Mouse (Mus musculus) frontal cortex, postnatal 14 days (tissue): ENCODE measurements around the gene Hbp1.

Experiments
- DNase-seq, 2 experiments: peaks; one replicate each; pipeline ENCODE4 v3.0.0; 2022; ENCODE audit warnings: low spot score in 2 of 2

The Hbp1 gene

GRCm38 (mm10) chr12:31949759-31950658, at the start of gene Hbp1:
TSS of gene Hbp1 (minus strand) at chr12:31950535.
- peak; percentile 99 to 100 for DNase-seq

DNA sequence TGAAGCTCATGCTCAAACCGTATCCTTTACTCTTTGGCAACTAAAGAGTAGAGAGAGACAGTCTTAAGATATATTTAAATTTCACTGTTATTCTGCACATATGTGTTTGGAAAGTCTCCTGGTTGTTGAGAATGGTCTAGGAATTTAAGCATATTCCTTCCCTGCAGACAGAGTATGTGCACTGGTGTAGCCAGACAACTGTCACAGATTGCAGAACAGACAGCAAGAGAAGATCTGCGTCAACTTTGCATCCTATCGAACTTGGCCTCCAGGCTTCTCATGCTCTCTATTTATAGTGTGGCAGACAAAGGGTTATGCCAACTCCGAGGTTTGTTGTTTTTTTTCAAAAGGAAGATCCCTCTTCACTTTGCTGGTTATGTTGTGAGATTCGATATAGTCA, 48.4 kb upstream of the Hbp1 start:
- DNase-seq = no peak

GRCm38 (mm10) chr12:31997328-31997878, 47.1 kb upstream of the Hbp1 start:
- no peak for DNase-seq

- DNase-seq = no peak
These were observed 46.5 kb upstream of the Hbp1 start for GRCm38 (mm10) chr12:31996877-31997276.

DNA sequence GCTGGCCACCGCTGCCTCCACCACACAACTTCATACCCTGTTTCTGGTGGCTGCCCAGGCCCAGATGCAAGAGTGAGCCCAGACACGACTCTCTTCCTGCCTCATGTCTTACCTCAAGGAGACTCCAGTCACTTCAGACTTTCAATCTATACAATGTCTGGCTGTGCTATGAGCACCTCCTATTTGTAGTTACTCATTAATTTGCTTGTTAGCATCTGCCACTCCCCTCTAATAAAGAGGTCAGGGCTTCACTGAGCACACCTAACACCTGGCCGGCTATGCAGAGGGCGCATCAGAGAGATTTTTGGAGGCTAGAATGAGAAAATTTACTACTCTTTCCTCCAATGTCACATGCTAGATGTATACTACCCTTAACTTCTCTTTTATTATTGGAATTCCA, 40.2 kb upstream of the Hbp1 start:
- no peak for DNase-seq

- DNase-seq = no peak
These were observed 39.4 kb upstream of the Hbp1 start for GRCm38 (mm10) chr12:31989726-31990125.

- DNase-seq = no peak
These were observed 36.1 kb upstream of the Hbp1 start for GRCm38 (mm10) chr12:31986463-31986862.

DNA sequence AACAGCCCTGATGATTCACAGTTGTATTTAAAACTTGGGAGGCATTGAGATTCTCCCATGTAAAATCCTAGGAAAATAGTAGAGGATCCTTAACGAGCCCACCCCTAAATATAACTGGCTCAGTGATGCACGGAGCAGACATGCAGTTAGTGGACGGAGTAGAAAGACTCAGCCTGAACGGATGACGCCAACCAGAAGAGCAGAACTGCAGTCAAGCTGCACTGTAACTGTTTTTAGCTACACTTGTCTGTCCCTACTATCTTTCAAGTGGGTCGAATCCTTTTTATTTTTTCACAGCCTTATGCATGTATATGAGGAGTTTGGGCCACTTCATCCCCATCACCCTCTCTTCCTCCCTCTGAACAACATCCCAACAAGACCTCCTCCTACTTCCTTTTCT, 35.4 kb upstream of the Hbp1 start:
- DNase-seq = no peak

DNA sequence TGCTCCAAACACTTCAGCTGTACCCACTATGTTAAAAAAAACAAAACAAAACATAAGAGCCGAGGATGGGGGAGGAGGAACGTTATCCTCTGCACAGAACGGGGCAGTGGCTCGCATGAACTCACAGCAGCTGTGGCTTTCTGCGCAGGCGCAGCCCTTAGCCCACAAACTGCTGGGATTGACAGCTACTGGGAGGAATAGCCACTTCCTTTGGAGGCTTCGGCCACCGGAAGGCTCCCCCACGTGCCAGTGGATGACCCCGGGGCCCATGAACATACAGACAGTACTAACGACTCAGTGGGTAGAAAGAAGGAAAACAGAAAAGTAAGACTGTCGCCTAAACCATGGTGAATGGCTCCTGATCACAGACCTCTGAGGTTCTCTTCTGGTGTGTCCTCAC, 34.3 kb upstream of the Hbp1 start:
- DNase-seq = no peak

DNA sequence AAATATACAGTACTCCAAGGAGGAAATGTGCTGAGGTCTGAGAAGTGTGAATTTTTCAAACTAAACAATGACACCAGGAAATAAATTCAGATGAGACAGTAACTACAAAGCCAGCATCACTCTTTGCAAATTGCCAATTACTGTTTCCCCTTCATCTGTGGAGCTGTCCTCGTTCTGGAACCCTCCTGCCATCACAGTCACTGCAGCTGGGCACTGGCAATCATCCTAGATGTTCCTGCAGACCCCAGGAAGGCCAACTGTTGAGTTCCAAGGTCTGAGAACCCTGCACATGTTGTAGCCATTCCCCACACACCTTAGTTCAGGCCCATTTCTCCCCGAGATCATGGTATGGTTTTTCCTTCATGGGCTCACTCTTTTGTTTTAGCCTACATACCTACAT, 33.9 kb upstream of the Hbp1 start:
- DNase-seq = no peak

GRCm38 (mm10) chr12:31983769-31984168, 33.4 kb upstream of the Hbp1 start:
- no peak for DNase-seq

DNA sequence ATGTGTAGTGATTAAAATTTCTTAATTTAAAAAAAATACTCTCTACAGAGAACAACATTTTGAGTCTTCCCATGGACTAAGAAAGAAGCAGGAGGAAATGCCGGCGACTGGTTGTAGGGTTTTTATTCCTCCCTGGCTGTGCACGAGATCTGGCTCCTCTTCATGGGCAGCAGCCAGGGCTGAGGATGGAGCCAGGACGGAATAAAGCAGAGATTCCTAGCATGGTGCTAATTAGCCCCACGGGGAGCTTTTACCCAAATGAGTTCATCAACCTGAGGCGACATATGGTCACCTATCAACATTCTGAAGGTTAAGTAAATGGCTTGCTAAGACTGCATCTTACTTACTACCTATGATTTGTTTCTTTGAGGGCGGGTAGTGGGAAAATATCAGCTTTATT, 32.9 kb upstream of the Hbp1 start:
- DNase-seq = no peak

DNA sequence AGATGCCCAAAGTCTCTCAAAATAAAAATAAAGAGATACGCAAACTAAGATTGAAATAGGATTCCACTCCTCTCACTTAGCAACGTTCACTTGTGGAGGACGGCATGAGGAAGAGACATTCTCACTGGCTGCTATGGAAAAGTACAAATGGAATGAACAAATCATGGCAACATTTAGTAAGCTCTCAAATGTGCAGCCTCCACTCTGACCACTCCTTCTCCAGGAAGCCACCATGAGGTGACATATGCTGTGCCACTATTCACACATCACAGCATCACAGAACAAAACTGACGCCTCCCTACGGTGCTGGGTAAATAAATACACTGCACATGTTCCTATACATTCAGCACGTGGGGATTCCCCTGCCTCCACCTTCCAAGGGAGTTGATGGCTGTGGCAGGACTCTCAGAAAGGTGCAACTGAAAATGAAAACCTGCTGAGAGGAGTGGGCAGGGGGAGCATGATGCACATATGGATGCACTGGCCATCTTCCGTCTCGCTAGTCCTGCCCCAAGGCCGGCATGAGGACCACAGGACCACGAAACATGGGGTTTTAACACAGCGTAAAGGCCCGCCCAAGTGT, 27.4 kb upstream of the Hbp1 start:
- DNase-seq = no peak

DNA sequence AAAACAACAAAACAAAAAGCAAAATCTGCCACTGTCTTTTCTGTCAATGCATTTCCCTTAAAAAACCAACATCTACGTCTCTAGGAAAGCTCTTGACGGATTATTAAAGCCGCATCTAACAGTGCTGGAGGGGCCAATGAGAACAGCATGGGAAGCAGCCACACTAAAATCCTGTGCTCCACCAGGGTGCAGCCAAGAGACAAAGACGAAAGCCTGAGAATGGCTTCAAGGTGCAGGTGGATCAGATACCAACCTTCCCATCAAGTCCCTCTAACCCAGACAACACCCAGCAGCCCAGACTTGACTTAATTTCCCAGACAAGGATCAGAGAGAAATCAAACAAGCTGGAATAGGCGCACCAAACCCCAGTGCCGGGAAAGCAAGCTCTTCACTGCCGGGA, 26.2 kb upstream of the Hbp1 start:
- no peak for DNase-seq

DNA sequence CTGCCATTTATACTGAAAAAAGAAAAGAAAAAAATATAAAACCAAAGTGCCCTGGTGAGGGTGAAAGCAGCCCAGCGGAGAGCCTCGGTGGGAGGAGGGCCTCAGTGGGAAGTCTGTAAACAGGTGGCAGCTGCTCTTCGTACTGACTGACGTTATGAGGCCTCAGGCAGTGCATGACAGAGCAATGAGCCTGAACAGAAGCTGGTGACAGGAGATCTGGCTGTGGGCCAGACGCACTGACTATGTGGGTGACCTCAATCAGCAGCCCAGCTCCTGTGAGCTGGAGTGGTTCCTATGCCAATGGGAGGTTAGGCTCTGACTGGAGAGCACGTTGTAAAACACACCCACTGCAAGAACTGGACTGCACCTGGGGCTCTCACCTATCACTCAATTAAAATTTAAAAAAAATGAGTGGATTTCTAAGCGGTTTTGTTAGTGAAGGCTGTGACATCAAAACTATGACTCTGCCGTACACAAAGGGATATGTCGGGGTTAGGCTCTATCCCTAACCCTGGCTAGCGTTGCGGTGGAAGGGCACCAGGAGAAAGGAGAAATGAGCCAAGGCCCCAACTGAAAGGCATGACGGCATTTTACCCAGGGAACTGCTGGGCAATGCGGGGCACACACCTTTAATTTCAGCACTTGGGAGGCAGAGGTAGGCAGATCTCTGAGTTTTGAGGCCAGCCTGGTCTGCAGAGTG, 23.3 kb upstream of the Hbp1 start:
- DNase-seq = no peak

DNA sequence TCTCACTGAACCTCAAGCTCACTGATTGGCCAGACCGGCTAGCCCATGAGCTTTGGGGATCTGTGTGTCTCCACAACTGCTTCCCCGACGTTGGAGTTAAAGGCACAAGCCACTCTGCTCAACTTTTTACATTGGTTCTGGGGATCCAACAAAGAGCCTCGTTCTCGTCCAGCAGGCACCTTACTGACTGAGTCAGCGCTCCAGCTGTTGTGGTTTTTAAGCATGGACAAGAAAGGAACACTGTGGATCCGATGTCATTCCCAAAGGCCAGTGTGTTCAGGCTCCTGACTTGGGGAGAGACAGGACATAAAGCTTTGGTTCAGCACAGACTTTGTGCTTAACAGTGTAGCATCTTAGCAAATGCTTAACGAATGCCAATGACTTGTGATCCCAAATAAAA, 21.2 kb upstream of the Hbp1 start:
- DNase-seq = no peak

- no peak for DNase-seq
These were observed 18.8 kb upstream of the Hbp1 start for GRCm38 (mm10) chr12:31969111-31969510.

- no peak for DNase-seq
These were observed 17.2 kb upstream of the Hbp1 start for GRCm38 (mm10) chr12:31967536-31967935.

DNA sequence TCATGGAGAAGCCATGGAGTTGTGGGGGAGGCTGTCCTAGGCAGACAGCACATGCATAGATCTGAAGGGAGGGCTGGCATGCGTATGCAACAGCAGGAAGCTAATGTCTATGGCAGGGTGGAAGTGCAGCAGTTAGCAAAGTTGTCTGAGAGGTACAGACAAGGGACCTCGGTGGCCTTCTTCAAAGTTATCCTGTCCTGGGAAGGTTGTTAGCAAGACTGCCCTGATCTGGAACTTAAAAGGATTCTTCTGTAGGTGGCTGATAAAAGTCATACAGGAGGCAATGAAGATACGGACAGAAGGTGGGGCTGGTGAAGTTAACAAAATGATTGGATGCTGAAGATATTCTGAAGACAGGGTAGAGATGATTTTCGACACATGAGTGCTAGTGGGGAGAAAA, 16.1 kb upstream of the Hbp1 start:
- no peak for DNase-seq

GRCm38 (mm10) chr12:31965517-31966212, 15.3 kb upstream of the Hbp1 start:
- DNase-seq = no peak

DNA sequence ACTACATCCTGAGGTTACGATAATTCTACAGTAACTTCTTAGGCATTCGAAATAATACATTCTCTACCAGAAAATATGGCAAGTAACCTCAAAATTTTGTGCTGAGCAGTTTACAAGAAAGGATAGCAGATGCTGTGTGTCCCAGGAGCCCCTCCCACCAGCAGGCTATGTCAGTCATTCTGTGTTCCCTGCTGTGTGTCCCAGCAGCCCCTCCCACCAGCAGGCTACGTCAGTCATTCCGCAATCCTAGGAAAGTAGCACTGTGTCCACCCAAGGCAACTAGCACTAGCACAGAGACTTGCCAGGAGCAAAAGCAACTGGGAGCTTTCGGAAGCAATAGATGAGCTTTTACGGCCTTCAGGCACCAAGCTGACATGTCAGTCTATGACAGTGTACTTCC, 13.7 kb upstream of the Hbp1 start:
- no peak for DNase-seq

DNA sequence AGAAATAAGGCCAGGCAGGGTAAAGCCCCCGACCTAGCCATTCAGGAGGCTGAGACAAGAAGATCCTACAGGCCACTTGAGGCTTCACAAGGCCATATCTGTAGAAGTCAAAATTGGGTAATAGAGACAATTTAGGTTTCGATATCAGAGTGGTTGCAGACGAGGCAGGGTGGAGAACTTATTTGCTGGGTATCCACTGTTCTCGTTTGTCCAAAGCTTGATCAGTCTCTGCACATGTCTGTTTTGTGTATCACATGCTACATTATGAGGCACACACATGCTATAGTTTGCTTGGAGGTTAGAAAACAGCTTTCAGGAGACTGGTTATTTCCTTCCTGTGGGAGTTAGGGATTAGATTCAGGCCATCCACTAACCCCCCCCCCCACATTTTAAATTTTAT, 5.5 kb upstream of the Hbp1 start:
- DNase-seq = no peak
